Mouse (Mus musculus): ENCODE results near the gene Rgl3. TPM values are rescaled to one million over a fixed set of nuclear protein-coding genes. Genes with fewer than 3 reads are reported as not detected.

Gene Rgl3
- polyA plus RNA-seq, 1 experiment from 2014 or later = 0.70 TPM

DNA sequence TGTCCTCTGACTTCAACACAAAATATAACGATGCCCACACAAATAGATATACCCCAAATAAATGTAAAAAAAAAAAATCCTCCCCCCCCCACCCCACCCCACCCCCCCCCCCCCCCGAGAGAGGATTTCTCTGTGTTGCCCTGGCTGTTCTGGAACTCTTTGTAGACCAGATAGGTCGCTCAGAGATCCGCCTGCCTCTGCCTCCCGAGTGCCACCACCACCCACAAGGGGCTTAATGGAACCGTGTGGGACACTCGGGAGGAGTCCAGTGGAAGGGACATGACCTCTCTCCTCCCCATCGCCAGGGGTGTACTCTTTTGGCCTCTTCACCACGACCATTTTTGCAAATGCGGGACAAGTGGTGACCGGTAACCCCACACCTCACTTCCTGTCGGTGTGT lies 46.2 kb downstream of the Rgl3 start:
- H3K27me3 ChIP-seq = peaks cover 25% of the 10 kb centered on the region
- H3K4me1 ChIP-seq = peaks cover 4% of the 10 kb centered on the region
- H3K27ac ChIP-seq = no peak overlapping the region
- WGBS = 74% methylated on average over 12 of the region's 12 CpGs
- H3K9me3 ChIP-seq = no peaks in the 10 kb centered on the region
- H3K4me3 ChIP-seq = no peak overlapping the region
- no peak overlapping the region for H3K9ac ChIP-seq
- no peak for ATAC-seq (ENCODE audit: insufficient number of reproducible peaks, low FRiP score, low TSS enrichment, low read depth)
- H3K36me3 ChIP-seq = no peaks in the 10 kb centered on the region; the same call in 1 of the 2 replicates
- no peak overlapping the region for H3K4me2 ChIP-seq

DNA sequence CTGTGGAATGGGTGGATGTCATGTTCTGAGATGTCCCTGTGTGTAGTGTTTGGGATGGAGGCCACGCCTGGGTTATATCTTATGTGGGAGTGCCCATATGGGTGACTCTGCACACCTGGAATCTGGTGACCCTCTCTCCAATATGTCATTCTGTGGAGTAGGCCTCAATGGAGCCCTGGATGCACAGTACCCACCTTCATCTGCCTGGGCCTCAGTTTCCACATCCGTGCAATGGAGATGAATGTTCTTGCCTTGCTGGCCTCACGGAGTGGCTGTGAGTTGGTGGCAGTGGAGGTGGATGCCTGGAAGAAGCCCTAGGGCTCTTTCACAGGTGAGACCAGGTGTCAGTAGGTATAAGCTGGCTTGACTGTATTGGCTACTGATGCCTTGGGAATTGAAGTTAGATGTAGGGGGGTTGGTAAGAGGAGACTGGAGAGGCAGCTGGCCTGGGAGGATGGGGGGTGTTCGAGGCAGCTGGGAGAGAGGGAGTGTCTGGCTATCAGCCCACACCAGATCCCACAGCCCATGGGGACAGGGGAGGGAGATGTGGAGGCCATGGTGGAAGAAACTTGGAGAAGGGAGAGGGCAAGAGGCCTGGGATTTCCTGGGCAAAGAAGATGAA lies 50.9 kb downstream of the Rgl3 start:
- Histone ChIP-seq H3K4me1 (peaks cover 12% of the 10 kb centered on the region; the same call in 1 of the 2 replicates), H3K9me3 (no peaks in the 10 kb centered on the region), H3K9ac (no peak overlapping the region), H3K36me3 (no peaks in the 10 kb centered on the region; the same call in 1 of the 2 replicates), H3K4me3 (no peak overlapping the region), H3K27ac (no peak overlapping the region), H3K27me3 (peaks cover under 1% of the 10 kb centered on the region; the same call in 1 of the 2 replicates), H3K4me2 (no peak overlapping the region)
- no peak for ATAC-seq (ENCODE audit: insufficient number of reproducible peaks, low FRiP score, low TSS enrichment, low read depth)
- WGBS = 78% methylated on average over 4 of the region's 4 CpGs

DNA sequence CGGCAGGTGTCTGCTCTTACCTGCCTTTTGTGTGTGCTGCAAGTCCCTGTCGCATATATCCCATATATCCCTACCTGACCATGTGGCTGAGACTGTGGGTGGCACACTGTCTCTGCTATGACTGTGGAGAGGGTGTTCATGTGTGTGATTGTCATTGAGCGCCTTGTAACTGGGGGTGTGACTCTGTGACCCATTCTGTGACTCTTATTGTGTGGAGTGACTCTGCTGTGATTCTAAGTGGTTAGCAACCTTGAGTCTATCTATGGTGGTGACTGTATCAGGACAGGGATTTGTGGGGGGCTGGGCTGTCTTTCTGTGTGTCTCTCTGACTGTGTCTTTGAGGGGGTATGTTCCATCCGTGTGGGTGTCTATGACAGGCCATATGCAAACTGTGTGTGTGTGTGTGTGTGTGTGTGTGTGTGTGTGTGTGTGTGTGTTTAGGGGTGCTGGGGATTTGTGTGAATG lies 51.5 kb downstream of the Rgl3 start:
- no peak for ATAC-seq (ENCODE audit: insufficient number of reproducible peaks, low FRiP score, low TSS enrichment, low read depth)
- 73% methylated on average over 4 of the region's 4 CpGs for WGBS
- no peak overlapping the region for H3K4me2 ChIP-seq
- H3K9me3 ChIP-seq = no peaks in the 10 kb centered on the region
- no peaks in the 10 kb centered on the region; the same call in 1 of the 2 replicates for H3K36me3 ChIP-seq
- peak overlapping the region; percentile 59; the same call in 1 of the 2 replicates for H3K4me3 ChIP-seq
- H3K27ac ChIP-seq = no peak overlapping the region
- no peak overlapping the region for H3K9ac ChIP-seq
- H3K4me1 ChIP-seq = peaks cover 15% of the 10 kb centered on the region; the same call in 1 of the 2 replicates
- H3K27me3 ChIP-seq = no peaks in the 10 kb centered on the region

DNA sequence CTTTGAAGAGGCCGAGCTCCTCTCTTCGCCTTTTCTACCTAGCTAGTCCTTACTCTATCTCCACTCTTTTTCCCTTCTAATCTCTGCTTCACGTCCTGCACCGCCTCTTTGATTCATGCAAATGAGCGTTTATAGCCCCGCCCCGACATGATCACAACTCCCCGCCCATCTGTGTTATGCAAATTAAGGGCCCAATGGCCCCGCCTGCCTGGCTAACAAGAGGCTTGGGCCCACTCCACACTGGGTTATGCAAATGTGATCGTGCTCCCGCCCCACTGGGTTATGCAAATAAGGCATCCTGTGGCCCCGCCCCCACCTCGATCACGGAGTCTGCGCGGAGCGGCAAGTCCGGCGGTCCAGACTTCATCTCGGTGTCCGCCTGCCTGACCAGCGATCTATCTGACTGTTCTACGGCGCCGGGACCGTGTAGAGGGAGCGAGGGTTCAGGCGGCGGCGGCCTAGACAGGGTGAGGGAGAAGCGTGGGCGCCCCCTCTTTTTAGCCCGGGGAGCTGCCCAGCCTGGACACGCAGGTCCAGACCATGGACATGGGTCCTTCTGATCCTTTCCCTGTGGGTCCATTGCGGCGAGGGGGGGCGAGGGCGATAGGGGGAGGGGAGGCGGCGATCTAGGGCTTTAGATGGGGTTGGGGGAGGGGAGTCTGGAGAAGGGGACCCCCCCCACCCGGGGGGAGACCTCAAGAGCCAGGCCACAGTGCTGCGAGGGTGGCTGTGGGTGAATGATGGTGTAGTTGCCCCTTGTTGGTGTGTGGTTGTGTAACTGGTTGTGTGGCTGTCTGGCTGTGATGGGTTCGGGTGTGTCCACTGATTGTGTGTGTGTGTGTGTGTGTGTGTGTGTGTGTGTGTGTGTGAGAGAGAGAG lies 52.3 kb downstream of the Rgl3 start, which contains the start of gene Plppr2:
TSS of gene Plppr2 (plus strand) at position 342 of the 879 bp plus-strand sequence.
- Histone ChIP-seq H3K4me2 (peak within 1 kb of the TSS; percentile 82), H3K9ac (peak within 1 kb of the TSS; percentile 42), H3K27ac (peak within 1 kb of the TSS; percentile 63; the same call in 1 of the 2 replicates), H3K27me3 (no peaks in the 10 kb centered on the region), H3K36me3 (no peaks in the 10 kb centered on the region; the same call in 1 of the 2 replicates), H3K4me3 (peak within 1 kb of the TSS; percentile 59), H3K9me3 (no peaks in the 10 kb centered on the region), H3K4me1 (peaks cover 15% of the 10 kb centered on the region; the same call in 1 of the 2 replicates)
- peak; percentile 90 for ATAC-seq (ENCODE audit: insufficient number of reproducible peaks, low FRiP score, low TSS enrichment, low read depth)
- 3% methylated on average over 40 of the region's 43 CpGs for WGBS

DNA sequence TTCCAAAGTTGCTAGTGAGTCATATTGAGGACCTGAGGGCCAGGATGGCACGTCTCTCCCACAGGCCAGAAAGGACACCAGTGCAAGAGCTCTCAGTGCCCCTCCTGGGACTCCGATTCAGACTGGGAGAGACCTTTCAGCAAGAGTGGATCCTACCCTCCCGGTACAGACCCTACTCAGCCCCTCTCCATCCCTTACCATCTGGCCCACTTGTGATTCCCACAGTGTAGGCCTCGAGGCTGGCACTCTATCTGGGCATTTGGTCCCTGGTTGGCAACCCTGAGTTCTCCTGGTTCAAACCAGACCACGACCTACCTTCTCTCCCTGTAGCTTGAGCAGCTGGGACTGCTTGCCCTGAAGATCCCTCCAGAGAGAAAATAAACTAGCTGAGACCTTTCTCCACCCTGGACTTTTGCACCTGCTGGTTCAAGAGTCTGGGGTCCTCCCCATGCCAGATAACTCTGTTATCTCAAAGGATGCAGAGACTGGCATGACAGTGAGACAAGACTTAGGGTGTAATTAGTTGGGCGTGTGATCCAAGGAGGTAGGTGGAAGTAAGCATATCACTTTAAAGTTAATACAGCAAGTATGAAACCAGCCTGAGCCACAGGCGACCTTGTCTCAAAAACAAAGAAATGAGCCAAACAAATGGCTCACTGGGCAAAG lies 53.6 kb downstream of the Rgl3 start:
- Histone ChIP-seq H3K4me1 (peaks cover 15% of the 10 kb centered on the region; the same call in 1 of the 2 replicates), H3K9ac (no peak overlapping the region), H3K27me3 (no peaks in the 10 kb centered on the region), H3K9me3 (no peaks in the 10 kb centered on the region), H3K27ac (no peak overlapping the region), H3K4me2 (peak overlapping the region; percentile 82; the same call in 1 of the 2 replicates), H3K4me3 (no peak overlapping the region), H3K36me3 (no peaks in the 10 kb centered on the region)
- ATAC-seq (ENCODE audit: insufficient number of reproducible peaks, low FRiP score, low TSS enrichment, low read depth) = no peak
- WGBS = 83% methylated on average over 7 of the region's 7 CpGs

DNA sequence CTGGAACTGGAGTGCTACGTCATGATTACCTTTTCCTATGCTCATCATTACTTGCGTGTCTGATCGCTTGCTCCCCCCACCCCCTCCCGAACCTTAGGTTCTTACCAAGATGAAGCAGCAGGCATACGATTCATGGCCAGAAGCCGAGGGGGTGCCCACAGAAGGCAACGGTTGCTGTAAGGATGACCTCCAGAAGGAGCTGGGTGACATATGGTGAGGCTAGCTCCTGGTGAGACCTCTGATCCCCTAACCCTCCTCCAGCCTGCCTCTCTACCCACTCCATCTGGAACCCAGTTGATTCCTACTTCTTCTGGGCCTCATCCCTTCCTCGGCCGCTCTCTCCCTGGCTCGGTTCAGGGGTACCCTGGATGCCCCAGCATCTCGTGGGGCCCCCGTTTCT lies 55.2 kb downstream of the Rgl3 start:
- ATAC-seq (ENCODE audit: insufficient number of reproducible peaks, low FRiP score, low TSS enrichment, low read depth) = no peak
- H3K4me2 ChIP-seq = no peak overlapping the region
- H3K4me3 ChIP-seq = no peak overlapping the region
- no peaks in the 10 kb centered on the region for H3K27me3 ChIP-seq
- WGBS = 85% methylated on average over 12 of the region's 12 CpGs
- peaks cover 15% of the 10 kb centered on the region; the same call in 1 of the 2 replicates for H3K4me1 ChIP-seq
- no peaks in the 10 kb centered on the region for H3K36me3 ChIP-seq
- H3K9ac ChIP-seq = no peak overlapping the region
- no peak overlapping the region for H3K27ac ChIP-seq
- H3K9me3 ChIP-seq = no peaks in the 10 kb centered on the region

DNA sequence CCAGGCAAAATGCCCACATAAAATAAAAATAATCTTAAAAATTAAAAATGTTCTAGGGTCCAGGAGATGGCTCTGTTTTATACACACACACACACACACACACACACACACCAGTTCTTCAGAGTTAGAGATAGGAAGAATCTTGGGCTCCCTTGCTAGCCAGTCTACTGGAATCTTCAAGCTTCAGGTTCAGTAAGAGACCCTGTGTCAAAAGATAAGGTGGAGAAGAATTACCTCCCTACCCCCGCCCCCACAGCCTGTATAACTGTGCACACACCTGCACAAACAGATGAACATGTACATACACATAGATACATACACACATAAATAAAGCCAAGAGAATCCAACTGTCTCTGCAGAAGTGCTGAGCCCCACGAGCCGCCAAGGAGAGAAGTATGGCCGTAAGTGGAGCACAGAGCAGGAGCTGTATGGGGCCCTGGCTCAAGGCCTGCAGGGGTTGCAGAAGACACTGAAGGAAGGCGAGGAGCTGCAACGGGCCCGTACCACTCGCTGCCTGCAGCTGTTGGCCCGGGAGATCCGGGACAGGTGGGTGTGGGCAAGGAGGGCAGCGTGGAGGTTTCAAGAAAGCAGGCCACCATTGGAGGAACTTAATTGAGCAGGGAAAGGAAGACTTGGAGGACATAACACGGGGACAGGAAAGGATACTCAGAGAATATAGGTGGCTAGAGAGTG lies 56.7 kb downstream of the Rgl3 start:
- WGBS = 53% methylated on average over 12 of the region's 12 CpGs
- ATAC-seq (ENCODE audit: insufficient number of reproducible peaks, low FRiP score, low TSS enrichment, low read depth) = no peak
- Histone ChIP-seq H3K27me3 (no peaks in the 10 kb centered on the region), H3K4me1 (peaks cover 16% of the 10 kb centered on the region; the same call in 1 of the 2 replicates), H3K9me3 (no peaks in the 10 kb centered on the region), H3K27ac (no peak overlapping the region), H3K9ac (no peak overlapping the region), H3K4me2 (no peak overlapping the region), H3K4me3 (no peak overlapping the region), H3K36me3 (no peaks in the 10 kb centered on the region)

DNA sequence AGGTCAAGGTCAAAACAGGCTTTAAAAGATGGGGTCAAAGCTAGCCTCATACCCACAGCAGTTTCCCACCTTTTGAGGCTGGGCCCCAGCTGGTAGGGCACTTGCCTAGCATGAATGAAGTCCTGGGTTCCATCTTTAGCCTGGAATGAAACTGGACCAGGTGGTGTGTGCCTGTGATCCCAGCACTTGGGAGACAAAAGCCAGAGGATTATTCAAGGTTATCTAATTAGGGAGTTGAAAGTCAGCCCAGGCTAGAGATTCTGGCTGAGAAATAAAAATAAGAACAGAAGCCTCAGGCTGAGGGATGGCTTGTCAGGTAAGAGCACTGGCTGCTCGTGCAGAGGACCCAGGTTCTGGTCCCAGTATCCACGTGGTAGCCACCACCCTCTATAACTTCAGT lies 57.2 kb downstream of the Rgl3 start:
- Histone ChIP-seq H3K4me2 (no peak overlapping the region), H3K4me3 (no peak overlapping the region), H3K27me3 (no peaks in the 10 kb centered on the region), H3K27ac (no peak overlapping the region), H3K9ac (no peak overlapping the region), H3K4me1 (peaks cover 15% of the 10 kb centered on the region; the same call in 1 of the 2 replicates), H3K36me3 (no peaks in the 10 kb centered on the region), H3K9me3 (no peaks in the 10 kb centered on the region)
- ATAC-seq (ENCODE audit: insufficient number of reproducible peaks, low FRiP score, low TSS enrichment, low read depth) = no peak
- WGBS = 51% methylated on average over 2 of the region's 2 CpGs

DNA sequence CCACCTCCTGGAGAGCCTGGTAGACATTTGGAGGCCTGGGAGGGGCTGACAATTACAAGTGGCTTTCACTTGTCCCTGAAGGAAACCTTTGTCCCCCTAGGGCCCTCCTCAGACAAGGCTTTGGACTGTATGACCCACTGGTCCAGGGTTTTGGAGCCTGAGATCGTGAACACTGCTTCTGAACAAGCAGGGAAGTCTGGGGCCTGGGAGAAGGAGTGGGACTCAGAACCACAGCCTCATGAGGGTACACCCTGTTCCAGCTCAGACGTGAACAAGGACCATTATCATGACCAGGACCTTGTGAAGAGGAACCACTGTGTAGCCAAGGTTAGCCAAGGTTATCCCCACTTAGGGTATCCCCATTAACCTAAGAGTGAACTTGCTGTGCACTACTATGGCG lies 60.0 kb downstream of the Rgl3 start:
- ATAC-seq (ENCODE audit: insufficient number of reproducible peaks, low FRiP score, low TSS enrichment, low read depth) = no peak
- H3K27me3 ChIP-seq = no peaks in the 10 kb centered on the region

DNA sequence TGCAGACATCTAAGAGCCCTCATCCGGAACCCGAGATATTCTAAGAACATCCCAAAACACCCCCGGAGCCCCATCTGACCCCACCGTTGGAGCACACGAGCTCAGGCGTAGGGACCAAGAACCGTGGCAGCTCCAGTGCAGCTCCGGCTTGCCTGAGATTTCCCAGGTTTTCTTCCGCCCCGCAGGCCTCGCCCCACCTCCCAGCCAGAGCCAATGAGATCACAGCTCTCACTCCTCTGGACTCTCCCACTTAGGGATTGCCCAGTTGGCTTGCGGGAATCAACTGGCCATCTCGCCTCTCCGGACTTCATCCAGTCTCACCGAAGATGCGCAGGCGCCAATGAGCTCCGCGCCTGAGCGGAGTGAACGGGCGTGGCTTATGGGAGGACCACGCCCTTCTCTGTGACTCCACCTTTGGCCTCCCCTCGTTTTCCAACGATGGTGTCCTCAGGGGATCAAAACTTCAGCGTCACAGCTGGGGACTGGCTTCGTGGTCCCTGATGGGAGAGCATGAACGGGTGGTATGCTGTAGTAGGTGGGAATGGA lies 62.0 kb downstream of the Rgl3 start, which contains the start of the genes Ccdc159 and Tmem205:
TSS of gene Ccdc159 (plus strand) at position 264 of the 546 bp plus-strand sequence.
TSS of gene Tmem205 (minus strand) at position 349 of the 546 bp plus-strand sequence.
- no peaks in the 10 kb centered on the region for H3K27me3 ChIP-seq
- H3K4me1 ChIP-seq = peaks cover 17% of the 10 kb centered on the region
- H3K36me3 ChIP-seq = peaks cover 3% of the 10 kb centered on the region; the same call in 1 of the 2 replicates
- peak within 1 kb of the TSS; percentile 56 for H3K4me2 ChIP-seq
- WGBS = under 1% methylated on average over 28 of the region's 28 CpGs
- H3K9ac ChIP-seq = peak within 1 kb of the TSS; percentile 34
- H3K9me3 ChIP-seq = no peaks in the 10 kb centered on the region
- H3K27ac ChIP-seq = peak within 1 kb of the TSS; percentile 59
- peak within 1 kb of the TSS; percentile 51 for H3K4me3 ChIP-seq
- ATAC-seq (ENCODE audit: insufficient number of reproducible peaks, low FRiP score, low TSS enrichment, low read depth) = peak; percentile 94

More for the DNA sequence above, 60.0 kb downstream of the Rgl3 start:
- Histone ChIP-seq H3K9ac (no peak overlapping the region), H3K4me1 (peaks cover 19% of the 10 kb centered on the region), H3K36me3 (peaks cover 3% of the 10 kb centered on the region; the same call in 1 of the 2 replicates), H3K4me3 (no peak overlapping the region), H3K9me3 (no peaks in the 10 kb centered on the region), H3K4me2 (no peak overlapping the region), H3K27ac (no peak overlapping the region)
- WGBS = 81% methylated on average over 3 of the region's 3 CpGs
